Comparison of ENCODE assay signal across 9 mouse cellular contexts in the genomic region with DNA sequence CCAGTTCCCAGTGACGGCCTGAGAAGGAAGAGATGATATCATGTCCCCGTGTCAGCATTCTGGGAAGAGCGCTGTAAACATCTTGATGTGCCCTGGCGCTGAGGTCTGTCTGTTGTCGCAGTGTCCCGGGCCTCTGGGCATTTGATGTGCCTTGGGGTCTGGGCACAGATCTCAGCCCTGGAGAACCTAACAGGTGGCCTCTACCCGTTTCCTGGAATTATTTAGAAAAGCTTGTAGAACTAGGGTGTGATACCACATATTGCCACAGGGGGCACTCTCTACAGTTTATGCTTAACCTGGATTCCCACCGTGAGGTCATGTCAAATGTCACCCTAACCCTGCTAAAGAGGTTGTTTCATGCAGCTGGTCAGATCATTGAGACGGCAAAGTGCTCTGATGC. TPM values are rescaled to one million over a fixed set of nuclear protein-coding genes. Genes with fewer than 3 reads are reported as not detected.
DNase-seq lines count a peak whose midpoint lies in the region; ATAC-seq and TF ChIP-seq lines count a peak whose summit lies in the region.
"Had no signal": no experiment of that assay in that cellular context is flagged by ENCODE, and none has a peak within 500 bp of the region (broad histone marks: within the 10 kb centered on the region; RNA-seq: fewer than 3 reads in every experiment).

No protein-coding gene starts in this region.

- H3K4me1 ChIP-seq in intestine, postnatal 0 days (replicated peaks; ENCODE audit: control insufficient read depth, insufficient read depth, low read length), result 0 out of 2 replicates have a peak, but pooled peaks cover 4% of the 10 kb centered on the region
- peaks cover 19% of the 10 kb centered on the region for H3K4me1 ChIP-seq in intestine, embryonic 16.5 days (ENCODE audit: control insufficient read depth, insufficient read depth, low read length)
- H3K4me1 ChIP-seq in CH12.LX (ENCODE audit: control insufficient read depth in 1 of 2, insufficient read depth in 2 of 2), result peaks cover 0 to 5% of the 10 kb centered on the region in 2 experiments; a peak in 2 of 4 replicates
- H3K4me1 ChIP-seq in lung, embryonic 14.5 days (ENCODE audit: insufficient read depth), result peaks cover 8% of the 10 kb centered on the region; the same call in 1 of the 2 replicates

- no peak for TF ChIP-seq EP300 in CH12.LX (IDR thresholded peaks at IDR 0.05; ENCODE audit: low read length)

- TF ChIP-seq POLR2A in CH12.LX (IDR thresholded peaks at IDR 0.05; ENCODE audit: low read depth, low read length), result no peak

- H3K79me2 ChIP-seq in CH12.LX (replicated peaks; ENCODE audit: control insufficient read depth, extremely low read depth, insufficient read depth, poor library complexity, severe bottlenecking), result no peaks in the 10 kb centered on the region

- peak; percentile 13 for TF ChIP-seq RAD21 in CH12.LX (IDR thresholded peaks at IDR 0.05; ENCODE audit: low read depth, low read length)

- no peak overlapping the region for H3K9ac ChIP-seq in intestine, postnatal 0 days (ENCODE audit: low read depth, low read length)
- no peak overlapping the region for H3K9ac ChIP-seq in intestine, embryonic 16.5 days (ENCODE audit: low read depth, low read length)
- H3K9ac ChIP-seq in CH12.LX (ENCODE audit: insufficient read depth, low read depth), result no peak overlapping the region
- no peak overlapping the region for H3K9ac ChIP-seq in lung, embryonic 14.5 days
- H3K9ac ChIP-seq: limb, embryonic 15.5 days had no signal

- TF ChIP-seq CTCF in intestine, postnatal 0 days (IDR thresholded peaks at IDR 0.05; ENCODE audit: low read depth), result peak; percentile 80
- TF ChIP-seq CTCF in CH12.LX (conservative IDR thresholded peaks at IDR 0.05 in 1 of 2, IDR thresholded peaks at IDR 0.05 in 1 of 2; ENCODE audit: low read depth in 2 of 2, low read length in 2 of 2), result peak; percentile 61 to 83
- peak; percentile 72 for TF ChIP-seq CTCF in lung, embryonic 14.5 days (IDR thresholded peaks at IDR 0.05; ENCODE audit: low read depth)

- no peak for ATAC-seq in intestine, postnatal 0 days
- ATAC-seq in intestine, embryonic 16.5 days, result no peak
- no peak for ATAC-seq in lung, embryonic 14.5 days (ENCODE audit: insufficient read depth)

- H3K4me3 ChIP-seq in intestine, postnatal 0 days (ENCODE audit: low read depth, low read length), result no peak overlapping the region
- H3K4me3 ChIP-seq in intestine, embryonic 16.5 days (ENCODE audit: low read length), result no peak overlapping the region
- H3K4me3 ChIP-seq in CH12.LX (replicated peaks in 1 of 3; ENCODE audit: low read depth in 2 of 3, low read length in 2 of 3, poor library complexity in 1 of 3), result no peak overlapping the region
- no peak overlapping the region for H3K4me3 ChIP-seq in lung, embryonic 14.5 days (ENCODE audit: low read depth, low read length)
- H3K4me3 ChIP-seq: limb, embryonic 15.5 days had no signal

- H3K27me3 ChIP-seq in intestine, postnatal 0 days (replicated peaks; ENCODE audit: control insufficient read depth, insufficient read depth, low read length), result no peaks in the 10 kb centered on the region
- H3K27me3 ChIP-seq in intestine, embryonic 16.5 days (replicated peaks; ENCODE audit: control insufficient read depth, insufficient read depth, low read length), result no peaks in the 10 kb centered on the region
- peaks cover 64% of the 10 kb centered on the region for H3K27me3 ChIP-seq in CH12.LX (replicated peaks)
- H3K27me3 ChIP-seq in lung, embryonic 14.5 days (ENCODE audit: insufficient read depth, low read length), result no peaks in the 10 kb centered on the region
- H3K27me3 ChIP-seq: limb, embryonic 15.5 days had no signal

- H3K4me2 ChIP-seq in intestine, postnatal 0 days (replicated peaks; ENCODE audit: low read depth), result no peak overlapping the region
- H3K4me2 ChIP-seq in intestine, embryonic 16.5 days (ENCODE audit: low read depth, low read length), result no peak overlapping the region
- no peak overlapping the region for H3K4me2 ChIP-seq in CH12.LX (ENCODE audit: insufficient read depth, low read depth, poor library complexity, severe bottlenecking)
- H3K4me2 ChIP-seq in lung, embryonic 14.5 days, result no peak overlapping the region
- H3K4me2 ChIP-seq: limb, embryonic 15.5 days had no signal

- in situ Hi-C loops in CH12.LX (cut with MboI; ENCODE audit: low pct_ligation_motif_present, low pct_unique_long_range_greater_than_20kb, low sequenced_read_pairs), result no loop called here

- H3K27ac ChIP-seq in intestine, postnatal 0 days (ENCODE audit: low read depth, low read length), result no peak overlapping the region
- no peak overlapping the region for H3K27ac ChIP-seq in intestine, embryonic 16.5 days (ENCODE audit: low read length)
- no peak overlapping the region for H3K27ac ChIP-seq in CH12.LX (ENCODE audit: insufficient read depth, low read depth)
- H3K27ac ChIP-seq in lung, embryonic 14.5 days (ENCODE audit: low read depth), result no peak overlapping the region
- H3K27ac ChIP-seq: limb, embryonic 15.5 days had no signal

- dilution Hi-C loops in CH12.LX (cut with MboI; ENCODE audit: extremely low pct_ligation_motif_present, extremely low pct_unique_long_range_greater_than_20kb, low sequenced_read_pairs), result no loop called here

- no peaks in the 10 kb centered on the region for H3K36me3 ChIP-seq in intestine, postnatal 0 days (ENCODE audit: control insufficient read depth, insufficient read depth)
- no peaks in the 10 kb centered on the region for H3K36me3 ChIP-seq in intestine, embryonic 16.5 days (ENCODE audit: control insufficient read depth, insufficient read depth, low read length)
- no peaks in the 10 kb centered on the region for H3K36me3 ChIP-seq in CH12.LX (replicated peaks in 1 of 2; ENCODE audit: control insufficient read depth in 1 of 2, insufficient read depth in 1 of 2, low read length in 1 of 2)
- H3K36me3 ChIP-seq in lung, embryonic 14.5 days (ENCODE audit: insufficient read depth), result no peaks in the 10 kb centered on the region
- H3K36me3 ChIP-seq: limb, embryonic 15.5 days had no signal

- no peaks in the 10 kb centered on the region for H3K9me3 ChIP-seq in intestine, postnatal 0 days (ENCODE audit: control insufficient read depth)
- H3K9me3 ChIP-seq in intestine, embryonic 16.5 days (ENCODE audit: control insufficient read depth, low read length), result no peaks in the 10 kb centered on the region
- H3K9me3 ChIP-seq in CH12.LX (replicated peaks; ENCODE audit: low read length), result no peaks in the 10 kb centered on the region
- no peaks in the 10 kb centered on the region for H3K9me3 ChIP-seq in lung, embryonic 14.5 days (ENCODE audit: low read depth, low read length)
- H3K9me3 ChIP-seq: limb, embryonic 15.5 days had no signal

- peak; percentile 55 for DNase-seq in CH12.LX (ENCODE audit: extremely low read depth)
- DNase-seq in c-Kit-negative CD71-positive TER-119-positive erythroid progenitor cells, embryonic 14.5 days (ENCODE audit: low read depth, low spot score), result peak; percentile 24
- DNase-seq in lung, embryonic 14.5 days, result peak; percentile 57
- peak; percentile 75 for DNase-seq in thymus, postnatal 0 days (ENCODE audit: low spot score)
- DNase-seq in heart, adult 18-20 months, result no peak
- DNase-seq in layer of hippocampus, adult 9-11 months, result no peak

- WGBS in intestine, postnatal 0 days, result 65% methylated on average over 9 of the region's 9 CpGs
- WGBS in intestine, embryonic 16.5 days, result 63% methylated on average over 9 of the region's 9 CpGs
- WGBS in lung, embryonic 14.5 days, result 60% methylated on average over 9 of the region's 9 CpGs

TF ChIP-seq in CH12.LX, 34 proteins besides CTCF, POLR2A, EP300 and RAD21:
- no peak for TF ChIP-seq IRF4 (IDR thresholded peaks at IDR 0.05; ENCODE audit: low read depth, low read length)
- TF ChIP-seq MXI1 (IDR thresholded peaks at IDR 0.05; ENCODE audit: low read depth, low read length), result no peak
- TF ChIP-seq UBTF (IDR thresholded peaks at IDR 0.05; ENCODE audit: low read depth, low read length), result no peak
- TF ChIP-seq USF1 (IDR thresholded peaks at IDR 0.05; ENCODE audit: low read depth, low read length), result no peak
- TF ChIP-seq USF2 (conservative IDR thresholded peaks at IDR 0.05; ENCODE audit: low read depth, low read length), result no peak
- TF ChIP-seq SMC3 (IDR thresholded peaks at IDR 0.05; ENCODE audit: low read depth, low read length), result no peak
- TF ChIP-seq PAX5 (IDR thresholded peaks at IDR 0.05; ENCODE audit: low read length), result no peak
- TF ChIP-seq ETS1 (conservative IDR thresholded peaks at IDR 0.05; ENCODE audit: low read depth, low read length), result no peak
- no peak for TF ChIP-seq TBP (conservative IDR thresholded peaks at IDR 0.05; ENCODE audit: low read depth, low read length)
- no peak for TF ChIP-seq TCF12 (IDR thresholded peaks at IDR 0.05; ENCODE audit: low read depth, low read length)
- no peak for TF ChIP-seq CHD1 (IDR thresholded peaks at IDR 0.05; ENCODE audit: low read depth, low read length)
- TF ChIP-seq MAFK (IDR thresholded peaks at IDR 0.05; ENCODE audit: insufficient replicate concordance, low read length), result no peak
- TF ChIP-seq CHD2 (IDR thresholded peaks at IDR 0.05; ENCODE audit: low read length), result no peak
- TF ChIP-seq GABPA (IDR thresholded peaks at IDR 0.05; ENCODE audit: insufficient replicate concordance, low read depth, low read length), result no peak
- TF ChIP-seq ZMIZ1 (IDR thresholded peaks at IDR 0.05; ENCODE audit: low read depth, low read length), result no peak
- no peak for TF ChIP-seq POLR2AphosphoS2 (IDR thresholded peaks at IDR 0.05; ENCODE audit: low read depth, low read length)

RNA-seq across cellular contexts. Expression of a gene that starts 18.0 kb away (rescaled TPM):
- polyA plus RNA-seq in intestine, postnatal 0 days (2015; fragmentation: Nextera tagmentation; extraction: Ambion mirVana), result 2.3 and 2.4 TPM in 2 replicates
- polyA plus RNA-seq in intestine, embryonic 16.5 days (2015; fragmentation: Nextera tagmentation; extraction: Ambion mirVana), result 6.4 and 6.8 TPM in 2 replicates
- total RNA-seq in CH12.LX (2012; rRNA removed) (not detected in 2 replicates), CH12.LX (2014; rRNA removed) (not detected in 2 replicates)
- not detected in 2 replicates for polyA plus RNA-seq in CH12.LX (2012; ENCODE audit: insufficient read length, low read depth)
- 1.8 and 1.9 TPM in 2 replicates for polyA plus RNA-seq in lung, embryonic 14.5 days (2014; fragmentation: Nextera tagmentation; extraction: Ambion mirVana)
- polyA plus RNA-seq in thymus, postnatal 0 days (2015; fragmentation: Nextera tagmentation; extraction: Ambion mirVana), result 0.27 and 0.29 TPM in 2 replicates
- total RNA-seq in heart, adult 18-20 months (2021), result under 1 TPM; 0.12 to 0.21 TPM

RNA-seq across cellular contexts. Expression of a gene that starts 51.6 kb away (rescaled TPM):
- 15.5 and 15.6 TPM in 2 replicates for polyA plus RNA-seq in intestine, postnatal 0 days (2015; fragmentation: Nextera tagmentation; extraction: Ambion mirVana)
- polyA plus RNA-seq in intestine, embryonic 16.5 days (2015; fragmentation: Nextera tagmentation; extraction: Ambion mirVana), result 4.6 and 5.4 TPM in 2 replicates
- total RNA-seq in CH12.LX (2012; rRNA removed), result not detected in 2 replicates
- total RNA-seq in CH12.LX (2014; rRNA removed), result not detected in 2 replicates
- polyA plus RNA-seq in CH12.LX (2012; ENCODE audit: insufficient read length, low read depth), result not detected in 2 replicates
- polyA plus RNA-seq in lung, embryonic 14.5 days (2014; fragmentation: Nextera tagmentation; extraction: Ambion mirVana), result 3.0 and 3.4 TPM in 2 replicates
- polyA plus RNA-seq in thymus, postnatal 0 days (2015; fragmentation: Nextera tagmentation; extraction: Ambion mirVana), result 0.91 and 0.99 TPM in 2 replicates
- total RNA-seq in heart, adult 18-20 months (2021), result 10 to 100 TPM; 26.5 to 28.0 TPM

Comparison
In these comparisons a context has a peak if more than half of its experiments do, and no peak if none do; other contexts are left out.
1. DNase-seq: peak in CH12.LX (single experiment), c-Kit-negative CD71-positive TER-119-positive erythroid progenitor cells, embryonic 14.5 days (single experiment), lung, embryonic 14.5 days (single experiment) and thymus, postnatal 0 days (single experiment); none in heart, adult 18-20 months (0 of 2) and layer of hippocampus, adult 9-11 months (single experiment).
2. Peak in every context shown above with its lines, with median percentiles within 50 percentile points of each other: CTCF ChIP-seq.